Mouse (Mus musculus): ENCODE measurements at regions not wholly inside any gene's neighbourhood (a gene's known extent, or its start where the extent isn't known, plus 50 kb on each side); places are given as distances from the start of the nearest gene placed in this dataset.

- DNase-seq = no peak
- intact Hi-C loops (cut with DNase I) = no loop called here
Measured at GRCm38 (mm10) chr1:76430041-76430610, 884.1 kb downstream of the Slc4a3 start.

DNA sequence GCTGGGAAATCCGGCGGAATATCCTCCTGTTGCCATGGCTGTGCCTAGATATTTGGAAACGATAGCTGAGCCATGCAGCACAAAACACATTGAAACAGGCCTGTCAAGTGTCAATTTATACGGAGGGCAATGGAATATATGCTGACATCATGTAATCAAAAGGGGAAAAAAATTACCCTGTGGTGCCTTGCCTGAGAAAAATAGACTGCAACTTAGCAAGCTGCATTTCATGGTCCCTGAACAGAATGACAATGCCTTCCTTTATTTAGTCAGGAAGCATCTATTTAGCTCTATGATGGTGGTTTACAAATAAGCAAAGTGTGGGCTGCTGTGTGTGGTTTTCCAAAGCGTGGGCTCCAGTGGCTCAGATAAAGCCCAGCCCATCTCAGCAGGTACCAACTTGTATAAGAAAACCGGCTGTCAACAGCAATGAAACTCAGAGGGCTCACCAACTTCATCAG lies 887.4 kb downstream of the Slc4a3 start:
- intact Hi-C loops (cut with DNase I) = no loop called here
- DNase-seq = no peak

DNA sequence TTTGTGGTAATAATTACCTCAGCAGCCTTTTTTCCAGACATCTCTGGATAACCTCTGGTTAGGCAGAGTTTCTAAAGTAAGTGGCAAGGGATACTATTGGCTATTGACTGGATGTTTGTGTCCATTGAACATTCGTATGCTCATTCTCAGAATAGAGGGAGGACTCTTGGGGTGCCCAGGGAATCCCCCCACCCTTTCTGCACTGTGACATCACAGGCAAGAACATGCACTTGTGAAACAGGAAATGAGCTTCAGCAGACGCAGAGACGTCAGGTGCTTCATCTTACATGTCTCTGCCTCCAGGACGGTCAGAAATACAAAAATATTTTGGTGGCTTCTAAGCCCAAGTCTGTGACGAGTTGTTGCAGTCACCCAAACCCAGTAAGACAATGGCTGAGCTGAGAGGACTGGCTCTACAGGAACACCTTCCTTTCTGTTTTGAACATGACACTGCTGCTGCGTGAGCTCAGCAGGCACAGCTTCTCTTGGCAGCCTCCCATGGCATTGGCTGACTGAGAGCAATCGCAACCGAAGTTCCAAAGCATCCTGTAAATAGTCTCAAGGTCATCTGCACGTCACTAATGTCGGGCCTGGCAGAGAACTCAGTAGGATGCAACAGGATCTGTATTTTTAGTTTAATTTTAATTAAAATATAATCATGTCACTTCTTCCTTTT lies 904.6 kb downstream of the Slc4a3 start:
- peak; percentile 29 to 43 for DNase-seq
- intact Hi-C loops (cut with DNase I) = no loop called here

DNA sequence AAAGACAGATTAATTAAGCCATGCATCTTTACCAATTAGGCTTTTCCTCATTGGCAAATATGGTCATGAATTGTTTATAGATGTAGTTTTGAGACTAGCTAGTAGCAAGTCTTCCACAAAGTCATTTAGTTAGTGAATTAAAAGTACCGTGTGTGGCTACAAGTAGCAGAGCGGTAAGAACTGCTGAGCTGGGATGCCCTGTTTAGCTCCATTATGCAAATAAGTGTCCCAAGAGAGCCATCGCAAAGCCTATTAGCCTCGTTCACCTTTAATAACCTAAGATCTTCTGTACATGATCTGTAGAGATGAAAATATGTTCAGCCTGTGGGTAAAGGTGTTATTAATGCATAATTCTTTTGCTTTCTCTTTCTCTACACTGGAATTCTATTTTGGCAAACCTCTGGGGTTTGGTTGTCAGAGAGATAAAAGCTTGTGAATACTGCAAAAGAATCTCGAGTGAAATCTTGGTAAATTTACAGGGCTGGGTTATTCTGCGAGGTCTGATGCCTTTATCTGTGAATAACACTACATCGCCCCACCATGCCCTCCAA lies 907.2 kb downstream of the Slc4a3 start:
- intact Hi-C loops (cut with DNase I) = no loop called here
- no peak for DNase-seq

- DNase-seq = no peak
- intact Hi-C loops (cut with DNase I) = no loop called here
Measured at GRCm38 (mm10) chr1:76466562-76466961, 920.5 kb downstream of the Slc4a3 start.

DNA sequence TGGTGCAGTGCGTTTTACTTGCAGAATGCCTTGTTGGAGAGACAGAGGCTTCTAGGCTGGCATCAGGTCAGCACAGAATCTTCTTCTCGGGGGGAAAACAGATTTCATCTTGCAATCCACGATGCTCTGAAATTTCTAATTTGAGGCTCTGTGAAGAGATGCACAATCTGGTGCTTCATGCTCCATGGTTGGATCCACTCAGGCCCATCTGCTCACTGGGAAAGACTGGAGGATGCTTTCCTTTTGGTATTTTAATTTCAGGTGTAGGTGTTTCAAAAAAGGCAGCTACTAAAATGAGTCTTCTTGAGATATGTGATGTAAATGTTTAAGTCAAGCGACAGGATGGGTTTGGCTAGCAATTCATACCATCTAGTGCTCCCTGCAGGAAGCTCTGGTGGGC lies 938.1 kb downstream of the Slc4a3 start:
- no peak for DNase-seq
- intact Hi-C loops (cut with DNase I) = no loop called here

DNA sequence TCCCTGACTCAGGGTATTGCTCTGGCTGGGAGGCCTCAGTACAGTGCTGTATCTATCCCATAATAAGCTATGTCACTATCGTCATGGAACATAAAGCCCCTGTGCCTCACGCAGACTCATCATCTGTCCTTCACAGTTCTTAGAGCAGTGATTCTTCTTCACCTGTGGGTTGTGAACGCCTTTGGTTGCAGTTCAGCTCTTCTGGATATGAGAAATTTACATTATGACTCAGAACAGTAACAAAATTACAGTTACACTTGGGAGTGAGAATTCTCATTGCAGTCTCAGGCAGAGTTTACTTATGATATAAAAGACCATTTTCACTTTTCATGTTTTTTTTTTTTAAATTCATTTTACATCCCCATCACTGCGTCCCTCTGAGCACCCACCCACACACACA lies 941.4 kb downstream of the Slc4a3 start:
- intact Hi-C loops (cut with DNase I) = no loop called here
- DNase-seq = no peak

GRCm38 (mm10) chr1:76489681-76490492 lies 943.8 kb downstream of the Slc4a3 start:
- DNase-seq = peak; percentile 18 to 35
- intact Hi-C loops (cut with DNase I) = no loop called here

GRCm38 (mm10) chr1:76490719-76491118 lies 944.7 kb downstream of the Slc4a3 start:
- intact Hi-C loops (cut with DNase I) = no loop called here
- DNase-seq = no peak

GRCm38 (mm10) chr1:76491187-76491586 lies 945.1 kb downstream of the Slc4a3 start:
- DNase-seq = no peak
- intact Hi-C loops (cut with DNase I) = no loop called here

DNA sequence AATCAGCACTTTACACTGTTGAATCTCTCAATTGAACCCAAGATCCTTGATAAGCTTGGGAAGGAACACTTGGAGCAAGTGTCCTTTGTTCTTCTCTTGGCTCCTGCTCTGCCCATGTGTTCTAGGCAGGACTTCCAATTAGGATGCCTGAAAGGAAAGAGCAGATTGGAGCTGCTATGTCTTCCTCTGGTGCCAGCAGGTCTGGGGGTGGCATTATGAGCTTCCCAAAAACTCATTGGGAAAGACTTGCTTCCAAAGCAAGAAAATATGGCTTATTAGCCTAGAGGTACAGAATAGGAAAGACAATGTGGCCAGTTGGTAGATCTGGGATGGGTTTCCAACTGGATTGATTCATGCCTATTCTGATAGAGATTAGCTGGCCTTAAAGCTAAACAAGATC lies 959.1 kb downstream of the Slc4a3 start:
- no peak for DNase-seq
- intact Hi-C loops (cut with DNase I) = no loop called here

- no peak for DNase-seq
- intact Hi-C loops (cut with DNase I) = no loop called here
Measured at GRCm38 (mm10) chr1:76508821-76509220, 962.8 kb downstream of the Slc4a3 start.

DNA sequence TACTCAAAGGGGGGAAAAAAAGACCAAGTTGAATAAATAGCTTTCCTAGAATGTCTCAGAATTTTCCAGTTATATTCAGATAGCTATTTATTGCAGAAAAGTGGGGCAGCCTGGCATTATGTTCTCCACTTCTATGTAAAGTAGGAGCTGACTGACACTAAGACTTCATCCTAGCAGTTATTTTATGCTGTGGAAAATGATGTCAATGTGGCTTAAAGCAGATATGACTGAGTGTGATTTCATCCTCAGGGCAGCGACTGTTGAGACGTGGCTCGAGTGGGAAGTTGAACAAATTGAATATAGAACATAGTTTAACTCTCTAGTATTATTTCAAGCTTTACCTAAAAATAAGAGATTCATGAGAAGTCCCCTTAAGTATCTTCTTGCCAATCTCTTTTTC lies 963.4 kb downstream of the Slc4a3 start:
- no peak for DNase-seq
- intact Hi-C loops (cut with DNase I) = no loop called here

DNA sequence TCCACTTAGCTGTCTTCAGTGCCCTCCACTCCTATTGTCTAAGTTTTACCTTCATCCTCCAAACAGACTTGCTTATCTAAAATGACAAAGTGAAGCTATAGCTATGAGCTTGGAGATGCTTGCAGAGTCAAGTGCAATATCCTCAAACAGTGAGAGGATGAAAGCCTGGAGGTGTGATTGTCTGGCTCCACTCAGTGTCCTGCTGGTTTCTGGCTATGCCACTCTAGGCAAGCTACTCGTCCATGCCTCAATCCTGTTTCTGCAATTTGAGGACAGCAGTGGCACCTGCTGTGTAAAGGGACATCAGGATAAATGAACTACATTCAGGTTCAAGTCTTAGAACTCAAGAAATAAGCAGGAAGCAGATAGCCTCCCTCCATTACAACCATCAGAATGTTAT lies 966.1 kb downstream of the Slc4a3 start:
- DNase-seq = no peak
- intact Hi-C loops (cut with DNase I) = no loop called here

DNA sequence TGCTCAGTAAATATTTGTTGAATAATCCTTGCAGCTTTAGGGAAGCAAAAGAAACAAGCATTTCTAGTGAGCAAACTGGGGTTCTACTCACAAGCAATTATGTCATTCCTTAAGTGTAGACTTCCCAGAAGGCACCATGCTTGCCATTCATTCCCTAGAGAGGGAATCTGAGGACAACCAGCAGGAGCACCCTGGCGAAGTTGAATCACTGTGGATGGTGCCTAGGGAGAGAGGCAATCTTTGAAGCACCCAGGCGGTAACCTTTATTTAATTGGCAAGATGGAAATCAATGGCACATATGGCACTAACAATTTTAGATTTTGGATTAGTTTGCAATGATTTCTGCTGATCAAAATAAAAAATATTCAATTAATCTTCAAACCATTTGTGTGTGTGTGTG lies 967.4 kb downstream of the Slc4a3 start:
- no peak for DNase-seq
- intact Hi-C loops (cut with DNase I) = no loop called here

GRCm38 (mm10) chr1:76529531-76529930 lies 983.5 kb downstream of the Slc4a3 start:
- DNase-seq = no peak
- intact Hi-C loops (cut with DNase I) = no loop called here

DNA sequence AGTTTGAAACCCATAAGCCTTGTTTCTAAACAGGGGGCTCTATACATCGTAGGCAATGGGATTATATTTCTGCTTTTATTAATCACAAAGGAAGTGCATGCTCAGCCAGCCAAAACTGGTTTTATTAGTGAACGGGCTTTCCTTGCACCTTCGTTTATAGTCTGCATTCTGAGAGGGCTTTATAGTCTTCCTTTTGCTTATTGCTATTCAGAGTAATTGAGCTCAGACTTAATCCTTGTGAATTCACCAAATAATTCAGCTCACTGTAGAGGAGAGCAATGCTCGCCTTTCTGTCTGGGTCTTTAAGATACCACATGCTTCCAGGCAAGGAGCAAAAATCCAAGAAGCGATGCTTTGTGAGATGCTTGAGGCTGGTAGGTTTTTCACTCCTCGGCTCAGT lies 984.3 kb downstream of the Slc4a3 start:
- no peak for DNase-seq
- intact Hi-C loops (cut with DNase I) = no loop called here

GRCm38 (mm10) chr1:76535522-76535956 lies 979.3 kb downstream of the Epha4 start:
- peak in 1 of 2 experiments; percentile 5 for DNase-seq
- intact Hi-C loops (cut with DNase I) = no loop called here

DNA sequence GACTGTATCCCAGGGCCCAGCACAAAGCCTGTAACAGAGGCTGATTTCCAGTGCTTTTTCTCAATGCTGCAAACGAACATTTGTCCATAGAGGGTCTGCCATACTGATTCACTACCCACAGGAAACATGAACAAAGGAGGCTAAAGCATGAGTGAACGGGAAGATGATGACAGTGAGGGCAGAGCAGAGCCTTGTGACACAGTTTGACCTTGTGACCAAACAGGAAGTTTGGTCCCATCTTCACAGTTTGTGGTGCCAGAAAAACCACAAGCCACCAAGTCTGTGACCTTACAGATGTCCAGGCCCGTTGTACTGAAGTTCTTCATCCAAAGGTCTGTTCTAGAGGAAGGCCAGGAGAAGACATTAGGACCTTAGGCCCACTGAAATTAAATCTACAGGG lies 974.4 kb downstream of the Epha4 start:
- no peak for DNase-seq
- intact Hi-C loops (cut with DNase I) = no loop called here

- DNase-seq = peak; percentile 68 to 78
Measured at GRCm38 (mm10) chr1:76550876-76551275, 964.0 kb downstream of the Epha4 start.

DNA sequence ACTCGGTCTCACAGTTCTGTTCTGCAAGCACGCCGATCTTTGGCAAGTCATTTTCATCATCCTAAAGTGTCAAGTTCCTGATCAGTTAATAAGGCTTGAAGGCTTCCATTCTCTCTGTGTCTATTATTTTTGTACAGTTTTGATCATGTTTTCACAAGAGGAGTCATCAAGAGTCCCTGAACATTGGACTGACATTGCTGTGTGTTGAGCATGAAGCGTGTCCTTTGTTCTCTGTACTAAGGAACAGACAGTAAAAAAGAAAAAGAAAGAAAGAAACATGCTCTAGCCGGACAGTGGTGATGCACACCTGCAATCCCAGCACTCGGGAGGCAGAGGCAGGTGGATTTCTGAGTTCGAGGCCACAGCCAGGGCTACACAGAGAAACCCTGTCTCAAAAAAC lies 955.4 kb downstream of the Epha4 start:
- DNase-seq = no peak
- intact Hi-C loops (cut with DNase I) = no loop called here

More at GRCm38 (mm10) chr1:76550876-76551275, 964.0 kb downstream of the Epha4 start:
- intact Hi-C loops (cut with DNase I) = no loop called here

DNA sequence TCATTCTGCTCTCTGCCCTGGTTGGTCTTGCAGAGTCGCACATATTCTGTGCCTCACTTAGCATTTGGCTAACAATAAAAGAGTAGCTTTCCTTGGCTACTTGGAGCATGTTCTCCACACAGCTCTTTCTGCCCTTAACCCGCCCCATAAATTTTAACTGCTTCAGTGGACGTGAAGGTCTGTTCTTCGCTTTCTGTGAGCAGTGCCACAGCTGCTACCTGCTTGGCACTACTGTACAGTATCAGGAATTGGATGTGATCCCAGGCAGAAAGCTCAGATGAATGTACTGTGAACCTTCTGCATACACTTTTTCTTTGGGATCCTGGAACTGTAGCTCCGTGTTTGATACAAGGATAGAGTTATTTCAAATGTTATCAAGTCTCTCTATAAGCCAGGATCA lies 939.4 kb downstream of the Epha4 start:
- no peak for DNase-seq
- intact Hi-C loops (cut with DNase I) = no loop called here

Data from heart, postnatal 10 days (tissue).